10 mouse cellular contexts compared by ENCODE assay signal in genomic region chr17:83545259-83545658, GRCm38 (mm10). TPM values are rescaled to one million over a fixed set of nuclear protein-coding genes. Genes with fewer than 3 reads are reported as not detected.
DNase-seq lines count a peak whose midpoint lies in the region; ATAC-seq and TF ChIP-seq lines count a peak whose summit lies in the region.
"Had no signal": no experiment of that assay in that cellular context is flagged by ENCODE, and none has a peak within 500 bp of the region (broad histone marks: within the 10 kb centered on the region; RNA-seq: fewer than 3 reads in every experiment).

No protein-coding gene starts in this region.

- TF ChIP-seq CTCF in left cerebral cortex, adult 2 months (IDR thresholded peaks at IDR 0.05): no peak; the same call in 1 of the 2 replicates

- 0 out of 2 replicates have a peak overlapping the region, but pooled peaks have one; percentile 4 for H3K9ac ChIP-seq in lung, embryonic 15.5 days
- no peak overlapping the region; the same call in 1 of the 2 replicates for H3K9ac ChIP-seq in forebrain, embryonic 16.5 days (replicated peaks; ENCODE audit: low read depth, low read length)
- no peak overlapping the region for H3K9ac ChIP-seq in neural tube, embryonic 15.5 days (replicated peaks)

- no peak for DNase-seq in lung, postnatal 14 days
- DNase-seq in limb, embryonic 10.5 days (ENCODE audit: low spot score): no peak
- DNase-seq in urinary bladder, adult 18-20 months (ENCODE audit: low spot score in 2 of 2): no peak
- no peak for DNase-seq in left cerebral cortex, adult 2 months (ENCODE audit: extremely low spot score in 1 of 2, low spot score in 2 of 2)
- no peak for DNase-seq in gastrocnemius, adult 8-10 months (ENCODE audit: low spot score in 2 of 2)
- DNase-seq: cerebellum, postnatal 10 days; right cerebral cortex, postnatal 4 days had no signal

- H3K4me1 ChIP-seq in lung, embryonic 15.5 days: peaks cover 8% of the 10 kb centered on the region
- H3K4me1 ChIP-seq in forebrain, embryonic 16.5 days (replicated peaks; ENCODE audit: control insufficient read depth, insufficient read depth, low read length): peaks cover 28% of the 10 kb centered on the region
- peaks cover 14% of the 10 kb centered on the region for H3K4me1 ChIP-seq in limb, embryonic 10.5 days
- H3K4me1 ChIP-seq in neural tube, embryonic 15.5 days: peaks cover 32% of the 10 kb centered on the region

- H3K4me2 ChIP-seq in lung, embryonic 15.5 days: peak overlapping the region; percentile 54
- H3K4me2 ChIP-seq in forebrain, embryonic 16.5 days (ENCODE audit: low read length): peak overlapping the region; percentile 49
- peak overlapping the region; percentile 51 for H3K4me2 ChIP-seq in neural tube, embryonic 15.5 days

- H3K36me3 ChIP-seq in lung, embryonic 15.5 days: no peaks in the 10 kb centered on the region
- no peaks in the 10 kb centered on the region for H3K36me3 ChIP-seq in forebrain, embryonic 16.5 days (ENCODE audit: control insufficient read depth, insufficient read depth)
- H3K36me3 ChIP-seq in limb, embryonic 10.5 days: no peaks in the 10 kb centered on the region
- H3K36me3 ChIP-seq in neural tube, embryonic 15.5 days: no peaks in the 10 kb centered on the region

- no peaks in the 10 kb centered on the region for H3K9me3 ChIP-seq in lung, embryonic 15.5 days
- no peaks in the 10 kb centered on the region for H3K9me3 ChIP-seq in forebrain, embryonic 16.5 days (ENCODE audit: control insufficient read depth, low read length)
- H3K9me3 ChIP-seq in limb, embryonic 10.5 days (replicated peaks): no peaks in the 10 kb centered on the region
- H3K9me3 ChIP-seq in neural tube, embryonic 15.5 days (replicated peaks): no peaks in the 10 kb centered on the region

- ATAC-seq in lung, embryonic 15.5 days (ENCODE audit: borderline replicate concordance, extremely low read depth, low FRiP score, low TSS enrichment): no peak
- ATAC-seq in forebrain, embryonic 16.5 days: no peak
- ATAC-seq in neural tube, embryonic 15.5 days (ENCODE audit: low FRiP score): no peak

- intact Hi-C loops in left cerebral cortex, adult 2 months (cut with DNase I): loop anchor here (5.0 kb wide), 1 partner anchor 42 kb away; no protein-coding TSS in a partner anchor

- 73% methylated on average over 6 of the region's 6 CpGs for WGBS in lung, embryonic 15.5 days
- 78% methylated on average over 6 of the region's 6 CpGs for WGBS in forebrain, embryonic 16.5 days
- 86% methylated on average over 6 of the region's 6 CpGs for whole genome bisulfite sequencing in limb, embryonic 10.5 days
- 54% methylated on average over 6 of the region's 6 CpGs for WGBS in neural tube, embryonic 15.5 days

- peaks cover 5% of the 10 kb centered on the region for H3K27me3 ChIP-seq in lung, embryonic 15.5 days
- H3K27me3 ChIP-seq in forebrain, embryonic 16.5 days (replicated peaks; ENCODE audit: control insufficient read depth, insufficient read depth, low read length): peaks cover 6% of the 10 kb centered on the region
- peaks cover 58% of the 10 kb centered on the region for H3K27me3 ChIP-seq in limb, embryonic 10.5 days (ENCODE audit: low read depth, poor library complexity, severe bottlenecking)
- H3K27me3 ChIP-seq in neural tube, embryonic 15.5 days (replicated peaks): peaks cover 7% of the 10 kb centered on the region; the same call in 1 of the 2 replicates

- H3K27ac ChIP-seq in lung, embryonic 15.5 days: no peak overlapping the region
- no peak overlapping the region for H3K27ac ChIP-seq in forebrain, embryonic 16.5 days (ENCODE audit: low read length)
- H3K27ac ChIP-seq in limb, embryonic 10.5 days: no peak overlapping the region
- peak overlapping the region; percentile 56; the same call in 1 of the 2 replicates for H3K27ac ChIP-seq in neural tube, embryonic 15.5 days (replicated peaks)
- no peak overlapping the region; the same call in 1 of the 2 replicates for H3K27ac ChIP-seq in left cerebral cortex, adult 2 months

- peak overlapping the region; percentile 32 for H3K4me3 ChIP-seq in lung, embryonic 15.5 days
- no peak overlapping the region for H3K4me3 ChIP-seq in forebrain, embryonic 16.5 days (replicated peaks; ENCODE audit: low read length)
- H3K4me3 ChIP-seq in limb, embryonic 10.5 days: peak overlapping the region; percentile 43; the same call in 1 of the 2 replicates
- H3K4me3 ChIP-seq in neural tube, embryonic 15.5 days (replicated peaks): no peak overlapping the region
- H3K4me3 ChIP-seq in left cerebral cortex, adult 2 months: no peak overlapping the region

RNA-seq across cellular contexts. Expression of gene Cox7a2l, which starts 28.1 kb away (rescaled TPM):
- 165 and 172 TPM in 2 replicates for polyA plus RNA-seq in lung, embryonic 15.5 days (2015; fragmentation: Nextera tagmentation; extraction: Ambion mirVana)
- 179 and 181 TPM in 2 replicates for polyA plus RNA-seq in forebrain, embryonic 16.5 days (2015; fragmentation: Nextera tagmentation; extraction: Ambion mirVana)
- polyA plus RNA-seq in limb, embryonic 10.5 days (2016; fragmentation: Nextera tagmentation; extraction: Ambion mirVana): 113 and 121 TPM in 2 replicates
- polyA plus RNA-seq in neural tube, embryonic 15.5 days (2015; fragmentation: Nextera tagmentation; extraction: Ambion mirVana): 197 and 199 TPM in 2 replicates
- 100 to 1,000 TPM; 165 to 169 TPM for total RNA-seq in left cerebral cortex, adult 2 months (2021)
- total RNA-seq in gastrocnemius, adult 8-10 months (2022): 100 to 1,000 TPM; 158 to 179 (median 173) TPM

Comparison
In these comparisons a context has a peak if more than half of its experiments do, and no peak if none do; other contexts are left out.
1. H3K4me3 ChIP-seq: peak in lung, embryonic 15.5 days (single experiment) and limb, embryonic 10.5 days (single experiment); none in forebrain, embryonic 16.5 days (single experiment), neural tube, embryonic 15.5 days (single experiment) and left cerebral cortex, adult 2 months (single experiment).
2. Peak in every context shown above with its lines, with median percentiles within 50 percentile points of each other: H3K4me2 ChIP-seq.